Mouse (Mus musculus) neural tube, embryonic 15.5 days (tissue): ENCODE measurements around the gene Galnt6. TPM values are rescaled to one million over a fixed set of nuclear protein-coding genes. Genes with fewer than 3 reads are reported as not detected.
"Not testable (repeated sequence)": the region's sequence is repeated elsewhere in the genome, so short reads cannot be mapped to it uniquely, and the experiment has no call there.

Experiments
- ATAC-seq: fragments of 200-750 bp; cut with Nextera tagmentation; 2 replicates; pipeline ENCODE4 v1.8.0; 2017; ENCODE audit warnings: mild to moderate bottlenecking, moderate TSS enrichment, moderate library complexity; ENCODE audit not compliant: low FRiP score
- H3K27ac ChIP-seq: fragments of 300-500 bp; sonication (generic); replicated peaks from 2 replicates; pipeline ENCODE4 v1.5.1; 2015; ENCODE audit warnings: mild to moderate bottlenecking, inconsistent platforms
- H3K27me3 ChIP-seq: fragments of 300-500 bp; sonication (generic); replicated peaks from 2 replicates; pipeline ENCODE4 v1.6.1; 2015; ENCODE audit warnings: inconsistent platforms
- H3K36me3 ChIP-seq: fragments of 300-500 bp; sonication (generic); 2 replicates; pipeline ENCODE4 v1.6.1; 2015; ENCODE audit warnings: inconsistent platforms
- H3K4me1 ChIP-seq: fragments of 300-500 bp; sonication (generic); 2 replicates; pipeline ENCODE4 v1.6.1; 2015; ENCODE audit warnings: inconsistent platforms
- H3K4me2 ChIP-seq: fragments of 300-500 bp; sonication (generic); 2 replicates; pipeline ENCODE4 v1.6.1; 2015; ENCODE audit warnings: inconsistent platforms, mild to moderate bottlenecking, moderate library complexity
- H3K4me3 ChIP-seq: fragments of 300-500 bp; sonication (generic); replicated peaks from 2 replicates; pipeline ENCODE4 v1.5.1; 2015; ENCODE audit warnings: mild to moderate bottlenecking, inconsistent platforms
- H3K9ac ChIP-seq: fragments of 300-500 bp; sonication (generic); replicated peaks from 2 replicates; pipeline ENCODE4 v1.6.1; 2015; ENCODE audit warnings: mild to moderate bottlenecking, inconsistent platforms
- H3K9me3 ChIP-seq: fragments of 300-500 bp; sonication (generic); replicated peaks from 2 replicates; pipeline ENCODE4 v1.6.1; 2016; ENCODE audit warnings: inconsistent platforms
- WGBS: fragments of 180-500 bp; shearing (Covaris S2); methylation state at CpG from one replicate; pipeline ENCODE4 v1.1.7; 2015; ENCODE audit warnings: mixed read lengths; 5-methylcytosine and 5-hydroxymethylcytosine counted together
- polyA plus RNA-seq: library from polyadenylated mRNA; unstranded; fragments of >200 nt; fragmentation: Nextera tagmentation; extraction: Ambion mirVana; gene quantifications from 2 replicates; pipeline ENCODE4 v1.2.1, GENCODE M21; 2015

Galnt6 gene
- polyA plus RNA-seq, result 0.33 and 1.5 TPM in 2 replicates

DNA sequence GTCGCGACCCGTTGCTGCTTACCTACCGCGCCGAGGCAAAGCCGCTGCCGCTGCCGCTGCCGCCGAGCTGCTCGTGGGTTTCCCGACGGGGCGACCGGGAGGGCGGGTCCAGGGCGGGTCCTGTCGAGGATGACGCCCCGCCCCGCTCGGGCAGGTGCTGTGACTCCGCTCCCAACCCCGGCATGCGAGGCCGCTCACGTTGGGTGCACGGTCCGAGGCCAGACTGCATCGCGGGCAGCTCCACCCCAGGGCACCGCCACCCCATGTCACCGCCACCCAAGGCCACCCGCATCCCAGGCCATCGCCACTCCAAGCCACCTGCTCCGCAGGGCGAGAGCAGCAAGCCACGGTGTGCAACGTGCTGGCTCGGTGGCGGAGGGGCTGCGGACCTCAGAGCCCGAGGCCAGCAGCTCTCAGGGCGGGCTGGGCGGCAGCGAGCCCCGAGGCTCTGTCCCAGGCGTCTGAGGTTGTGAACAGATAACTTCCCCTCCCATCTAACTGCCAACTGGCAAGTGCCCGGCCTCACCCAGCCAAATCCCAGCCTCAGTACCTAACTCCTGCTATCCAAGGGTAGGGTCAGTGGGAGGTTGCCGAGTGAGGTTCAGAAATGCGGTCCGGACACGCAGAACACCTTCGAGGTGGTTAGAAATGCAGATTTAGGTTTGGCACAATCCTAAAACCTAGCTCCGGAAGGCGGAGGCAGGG is at the start of gene Galnt6:
Gene Galnt6, minus strand, starts transcription at position 96 of the 705 bp plus-strand sequence.
- no peak for ATAC-seq
- Histone ChIP-seq H3K4me2 (peak within 1 kb of the TSS; percentile 58), H3K36me3 (no peaks in the 10 kb centered on the region), H3K27ac (no peak within 1 kb of the TSS), H3K27me3 (peaks cover 53% of the 10 kb centered on the region), H3K9ac (peak within 1 kb of the TSS; percentile 23; the same call in 1 of the 2 replicates), H3K4me3 (peak within 1 kb of the TSS; percentile 35), H3K4me1 (peaks cover 12% of the 10 kb centered on the region), H3K9me3 (no peaks in the 10 kb centered on the region)
- WGBS, result 6% methylated on average over 56 of the region's 57 CpGs

DNA sequence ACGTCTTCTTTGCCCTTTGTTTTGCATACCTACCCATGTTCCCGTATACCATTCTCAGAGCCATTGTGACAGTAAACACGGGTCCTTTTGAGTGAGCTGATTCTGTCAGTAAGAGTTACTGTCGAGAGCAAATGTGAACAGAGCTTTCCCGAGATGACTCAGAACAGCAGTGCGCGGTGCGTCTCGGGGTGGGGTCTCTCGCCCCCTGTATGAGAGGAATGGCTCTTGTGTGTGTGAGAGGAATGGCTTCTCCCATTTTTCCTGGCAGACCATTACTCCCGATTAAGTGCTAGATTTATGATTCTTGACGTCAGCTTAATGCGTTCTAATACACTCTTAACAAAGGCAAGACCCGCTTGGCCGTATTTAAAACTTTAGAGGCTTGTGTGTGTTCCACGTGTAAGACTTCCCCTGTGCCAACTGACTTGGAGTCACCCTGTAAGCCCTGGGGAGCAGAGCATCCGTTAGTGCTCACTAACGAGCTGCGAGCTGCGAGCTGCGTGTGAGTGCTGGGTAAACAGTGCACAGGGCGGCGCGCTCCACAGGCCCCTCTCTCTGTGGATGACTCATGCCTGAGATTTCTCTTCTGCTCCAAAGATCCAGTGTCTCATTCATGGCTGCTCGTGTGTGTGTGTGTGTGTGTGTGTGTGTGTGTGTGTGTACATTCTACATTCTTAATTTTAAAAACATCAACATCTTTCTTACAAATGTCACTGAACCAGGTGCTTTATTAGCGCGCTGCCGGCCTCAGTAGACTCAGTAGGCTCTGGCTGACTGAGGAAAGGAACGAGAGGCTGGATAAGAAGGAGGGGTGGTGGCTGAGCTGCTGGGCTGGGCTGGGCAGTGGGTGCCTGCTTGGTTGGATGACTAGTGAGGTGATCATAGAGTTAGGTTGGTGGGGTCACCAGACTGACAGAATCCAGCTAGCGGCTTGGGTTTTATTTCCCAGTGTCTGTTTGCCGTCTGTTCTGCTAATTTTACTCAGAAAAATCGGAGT is 48.1 kb upstream of the Galnt6 start:
- 0 out of 2 replicates have a peak, but pooled peaks have one; percentile 59 for ATAC-seq
- H3K36me3 ChIP-seq, result no peaks in the 10 kb centered on the region
- no peaks in the 10 kb centered on the region for H3K27me3 ChIP-seq
- H3K4me3 ChIP-seq, result no peak overlapping the region
- peak overlapping the region; percentile 17 for H3K4me2 ChIP-seq
- H3K4me1 ChIP-seq, result peaks cover 30% of the 10 kb centered on the region
- H3K9me3 ChIP-seq, result no peaks in the 10 kb centered on the region
- H3K9ac ChIP-seq, result 0 out of 2 replicates have a peak overlapping the region, but pooled peaks have one; percentile 12
- 23% methylated on average over 32 of the region's 32 CpGs for WGBS
- 0 out of 2 replicates have a peak overlapping the region, but pooled peaks have one; percentile 24 for H3K27ac ChIP-seq

DNA sequence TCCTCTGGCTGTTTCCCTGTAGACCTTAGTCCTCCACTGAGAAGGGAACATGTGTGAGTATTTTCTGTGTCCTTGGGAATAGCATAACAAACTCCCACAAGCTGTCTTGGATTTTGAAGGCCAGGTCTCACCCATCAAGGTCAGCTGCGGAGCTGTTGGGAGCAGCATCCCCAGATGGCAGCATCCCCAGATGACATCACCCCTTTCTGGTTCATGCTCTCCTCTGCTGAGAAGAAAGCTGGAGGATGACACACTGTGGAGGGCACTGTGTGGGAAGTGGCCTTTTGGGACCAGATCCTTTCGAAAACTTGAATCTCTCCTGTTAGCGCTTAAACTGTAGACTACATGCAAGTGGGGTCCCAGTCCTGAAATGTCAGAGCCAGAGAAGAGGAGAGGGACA is 47.2 kb upstream of the Galnt6 start:
- WGBS, result 84% methylated on average over 3 of the region's 3 CpGs
- H3K27ac ChIP-seq, result no peak overlapping the region
- H3K4me2 ChIP-seq, result no peak overlapping the region

DNA sequence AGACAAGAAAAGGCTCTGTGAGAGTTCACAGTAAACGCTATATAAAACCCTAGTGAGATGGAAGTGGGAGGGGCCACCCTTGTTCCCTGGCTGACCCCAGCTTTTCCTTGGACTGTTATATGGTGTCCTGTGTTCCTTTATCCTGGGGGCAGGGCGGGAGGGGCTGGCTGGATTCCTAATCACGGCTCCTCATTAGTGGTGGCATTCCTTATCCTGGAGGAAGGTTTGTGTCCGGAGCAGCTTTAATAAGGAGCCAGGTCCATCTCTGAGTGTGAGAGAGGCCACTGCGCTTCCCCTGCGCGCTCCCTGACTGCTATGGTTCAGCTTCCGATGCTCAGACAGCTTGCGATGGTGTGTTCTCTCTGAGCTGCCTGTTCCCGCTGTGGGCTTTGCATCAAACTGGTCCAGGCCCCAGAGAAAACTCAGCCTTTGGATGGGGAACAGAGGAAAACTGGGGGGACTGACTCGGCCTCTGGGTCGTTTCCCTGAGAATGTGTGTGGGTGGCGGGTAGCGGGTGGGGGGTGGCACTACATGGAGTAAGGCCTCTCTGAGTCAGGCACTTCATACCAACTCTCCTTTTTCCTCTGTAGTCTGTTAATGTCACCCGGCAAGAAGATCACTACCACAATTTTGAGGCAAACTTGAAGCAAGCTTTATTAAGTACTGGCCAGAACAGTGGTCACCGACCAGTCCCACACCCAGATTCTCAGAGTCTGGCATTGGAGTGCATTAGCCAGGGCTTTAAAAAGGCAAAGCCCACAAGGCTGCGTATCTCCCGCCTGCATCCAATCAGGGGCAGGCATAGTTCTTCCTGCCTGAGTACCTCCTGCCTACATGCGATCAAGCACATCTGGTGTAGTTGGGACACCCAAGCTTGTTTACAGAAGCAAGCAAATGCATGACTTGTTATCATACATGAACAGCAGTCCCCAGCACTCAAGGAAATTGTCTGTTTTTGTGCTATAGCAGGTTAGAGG is 46.3 kb upstream of the Galnt6 start:
- Histone ChIP-seq H3K27me3 (no peaks in the 10 kb centered on the region), H3K36me3 (0 out of 2 replicates have a peak, but pooled peaks cover 4% of the 10 kb centered on the region), H3K9ac (no peak overlapping the region), H3K27ac (no peak overlapping the region), H3K9me3 (no peaks in the 10 kb centered on the region), H3K4me1 (peaks cover 30% of the 10 kb centered on the region), H3K4me2 (no peak overlapping the region), H3K4me3 (no peak overlapping the region)
- no peak for ATAC-seq
- WGBS, result 52% methylated on average over 19 of the region's 19 CpGs

More for the DNA sequence above, 47.2 kb upstream of the Galnt6 start:
- no peaks in the 10 kb centered on the region for H3K36me3 ChIP-seq
- H3K9ac ChIP-seq, result 0 out of 2 replicates have a peak overlapping the region, but pooled peaks have one; percentile 12
- H3K9me3 ChIP-seq, result no peaks in the 10 kb centered on the region
- no peaks in the 10 kb centered on the region for H3K27me3 ChIP-seq
- no peak overlapping the region for H3K4me3 ChIP-seq
- no peak for ATAC-seq
- peaks cover 30% of the 10 kb centered on the region for H3K4me1 ChIP-seq

DNA sequence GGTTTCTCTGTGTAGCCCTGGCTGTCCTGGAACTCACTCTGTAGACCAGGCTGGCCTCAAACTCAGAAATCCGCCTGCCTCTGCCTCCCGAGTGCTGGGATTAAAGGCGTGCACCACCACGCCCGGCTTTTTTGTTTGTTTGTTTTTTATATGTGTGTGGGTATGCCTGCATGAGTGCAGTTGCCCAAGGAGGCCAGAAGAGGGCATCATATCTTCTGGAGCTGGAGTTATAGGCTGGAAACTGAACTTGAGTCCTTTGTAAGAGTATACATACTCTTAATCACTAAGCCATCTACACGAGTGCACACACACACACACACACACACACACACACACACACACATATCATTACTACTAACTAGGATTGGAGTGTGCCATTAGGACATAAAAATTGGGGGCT is 44.7 kb upstream of the Galnt6 start:
- 94% methylated on average over 6 of the region's 6 CpGs for WGBS
- ATAC-seq, result not testable (repeated sequence)

DNA sequence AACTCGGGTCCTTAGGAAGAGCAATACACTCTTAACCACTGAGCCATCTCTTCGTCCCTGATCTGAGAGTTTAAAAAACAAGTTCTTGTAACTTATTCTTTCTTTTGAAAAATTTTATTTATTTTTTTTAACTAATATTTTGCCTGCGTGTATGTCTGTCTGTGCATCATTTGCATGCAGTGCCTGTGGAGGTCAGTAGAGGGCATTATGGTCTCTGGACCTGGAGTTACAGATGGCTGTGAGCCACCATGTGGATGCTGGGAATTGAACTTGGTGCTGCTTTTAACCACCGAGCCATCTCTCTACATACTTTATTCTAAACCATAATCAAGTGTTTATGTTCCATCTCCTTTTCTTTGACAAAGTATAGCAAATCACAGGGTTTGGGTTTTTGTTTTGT is 43.5 kb upstream of the Galnt6 start:
- Histone ChIP-seq H3K27me3 (no peaks in the 10 kb centered on the region), H3K27ac (no peak overlapping the region), H3K36me3 (peaks cover 14% of the 10 kb centered on the region), H3K9ac (no peak overlapping the region), H3K4me3 (no peak overlapping the region), H3K4me2 (no peak overlapping the region), H3K4me1 (peaks cover 25% of the 10 kb centered on the region), H3K9me3 (no peaks in the 10 kb centered on the region)
- no peak for ATAC-seq
- 86% methylated on average over 4 of the region's 4 CpGs for WGBS

More for the DNA sequence above, 44.7 kb upstream of the Galnt6 start:
- not testable (repeated sequence) for H3K4me2 ChIP-seq, H3K27ac ChIP-seq, H3K9me3 ChIP-seq, H3K4me3 ChIP-seq, H3K36me3 ChIP-seq, H3K9ac ChIP-seq, H3K27me3 ChIP-seq
- peaks cover 30% of the 10 kb centered on the region for H3K4me1 ChIP-seq

DNA sequence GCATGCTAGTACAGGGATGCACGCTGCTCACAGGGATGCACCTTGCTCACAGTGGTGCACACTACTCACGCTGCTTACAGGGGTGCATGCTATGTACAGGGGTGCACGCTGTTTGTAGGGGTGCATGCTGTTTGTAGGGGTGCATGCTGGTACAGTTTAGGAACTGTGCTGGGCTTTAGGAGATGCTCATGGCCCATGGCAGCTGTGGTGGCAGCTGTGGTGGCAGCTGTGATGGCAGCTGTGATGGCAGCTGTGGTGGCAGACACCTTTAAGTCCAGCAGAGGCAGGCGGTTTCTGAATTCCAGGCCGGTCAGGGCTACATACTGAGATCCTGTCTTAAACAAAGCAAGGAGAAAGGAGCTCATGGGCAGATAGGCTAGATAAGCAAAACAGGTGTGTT is 41.2 kb upstream of the Galnt6 start:
- H3K27ac ChIP-seq, result no peak overlapping the region
- H3K9me3 ChIP-seq, result no peaks in the 10 kb centered on the region
- H3K4me1 ChIP-seq, result peaks cover 4% of the 10 kb centered on the region; the same call in 1 of the 2 replicates
- H3K27me3 ChIP-seq, result no peaks in the 10 kb centered on the region
- no peak overlapping the region for H3K9ac ChIP-seq
- WGBS, result 97% methylated on average over 5 of the region's 5 CpGs
- no peak for ATAC-seq
- H3K4me2 ChIP-seq, result no peak overlapping the region
- peaks cover 18% of the 10 kb centered on the region for H3K36me3 ChIP-seq
- no peak overlapping the region for H3K4me3 ChIP-seq

DNA sequence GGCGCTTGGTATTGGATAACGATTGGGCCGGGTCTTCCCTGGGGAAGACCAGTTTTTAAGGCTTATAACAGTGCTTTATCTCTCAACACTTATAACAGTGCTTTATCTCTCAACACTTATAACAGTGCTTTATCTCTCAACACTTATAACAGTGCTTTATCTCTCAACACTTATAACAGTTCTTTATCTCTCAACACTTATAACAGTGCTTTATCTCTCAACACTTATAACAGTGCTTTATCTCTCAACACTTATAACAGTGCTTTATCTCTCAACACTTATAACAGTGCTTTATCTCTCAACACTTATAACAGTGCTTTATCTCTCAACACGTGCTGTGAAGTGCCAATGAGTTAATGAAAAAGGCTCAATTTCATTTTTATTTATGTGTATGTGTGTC is 39.8 kb upstream of the Galnt6 start:
- H3K4me3 ChIP-seq, H3K9me3 ChIP-seq, H3K4me1 ChIP-seq, H3K27ac ChIP-seq, H3K27me3 ChIP-seq, H3K4me2 ChIP-seq, ATAC-seq, H3K9ac ChIP-seq: not testable (repeated sequence)
- H3K36me3 ChIP-seq, result peaks cover 24% of the 10 kb centered on the region
- 92% methylated on average over 4 of the region's 4 CpGs for WGBS

DNA sequence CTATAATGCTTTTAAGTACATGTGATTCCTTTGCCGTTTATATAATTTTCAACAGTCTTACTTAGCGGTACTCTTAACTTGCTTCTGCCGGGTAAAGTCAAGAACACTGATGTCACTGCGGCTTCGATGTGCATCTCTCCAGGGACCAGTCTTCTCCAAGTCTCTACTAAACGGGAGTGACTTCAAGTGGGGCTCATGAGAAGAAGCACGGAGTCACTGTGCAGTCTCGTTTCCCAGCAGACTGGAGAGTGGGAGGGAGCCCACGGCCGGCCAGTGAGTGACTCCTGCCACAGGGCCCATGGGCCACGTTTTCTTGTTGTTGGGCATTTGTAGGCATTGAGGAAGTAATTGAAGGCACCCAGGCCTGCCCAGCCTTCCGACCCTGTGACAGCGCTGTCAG is 38.7 kb upstream of the Galnt6 start:
- H3K27ac ChIP-seq, result no peak overlapping the region
- no peak overlapping the region for H3K4me2 ChIP-seq
- no peaks in the 10 kb centered on the region for H3K27me3 ChIP-seq
- no peak for ATAC-seq
- H3K4me3 ChIP-seq, result no peak overlapping the region
- peaks cover 11% of the 10 kb centered on the region for H3K4me1 ChIP-seq
- H3K9ac ChIP-seq, result no peak overlapping the region
- no peaks in the 10 kb centered on the region for H3K9me3 ChIP-seq
- peaks cover 24% of the 10 kb centered on the region for H3K36me3 ChIP-seq
- WGBS, result 92% methylated on average over 13 of the region's 13 CpGs

DNA sequence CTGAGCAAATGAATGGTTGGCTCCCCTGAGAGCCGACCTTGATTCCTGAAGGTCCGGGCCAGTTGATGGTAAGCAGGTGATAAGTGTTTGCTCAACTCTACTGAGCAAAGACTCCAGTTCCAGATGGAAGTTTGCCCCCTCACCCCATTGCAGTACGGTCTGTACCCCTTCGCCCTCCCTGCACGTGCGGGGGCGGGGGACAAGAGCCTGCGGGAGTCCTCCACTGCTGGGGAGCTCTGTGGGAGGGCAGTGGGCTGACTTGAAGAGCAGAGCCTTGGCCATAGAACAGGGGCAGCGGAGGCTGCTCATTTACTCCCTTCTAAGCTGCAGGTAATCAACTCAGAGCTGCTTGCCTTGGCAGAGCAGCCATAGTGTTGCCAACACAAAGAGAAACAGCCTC is 37.6 kb upstream of the Galnt6 start:
- H3K27ac ChIP-seq, result no peak overlapping the region
- no peak overlapping the region for H3K4me2 ChIP-seq
- H3K4me3 ChIP-seq, result no peak overlapping the region
- ATAC-seq, result no peak
- H3K27me3 ChIP-seq, result no peaks in the 10 kb centered on the region
- no peaks in the 10 kb centered on the region for H3K9me3 ChIP-seq
- peaks cover 24% of the 10 kb centered on the region for H3K36me3 ChIP-seq
- WGBS, result 81% methylated on average over 9 of the region's 9 CpGs
- H3K4me1 ChIP-seq, result peaks cover 17% of the 10 kb centered on the region
- no peak overlapping the region for H3K9ac ChIP-seq
